Mouse (Mus musculus): ENCODE data around the gene Tfap2e.

- no peak for TF ChIP-seq POLR2A (IDR thresholded peaks at IDR 0.05; ENCODE audit: extremely low read depth, insufficient read depth, low read length)
- no peak for TF ChIP-seq CTCF (IDR thresholded peaks at IDR 0.05; ENCODE audit: extremely low read depth, insufficient read depth, low read length)
Observed at GRCm38 (mm10) chr4:126779826-126780775, 44.1 kb upstream of the Tfap2e start.

All from cortical plate, adult 2 months (tissue).